Mouse (Mus musculus): Measurements from ENCODE around the gene Slc9a3r1. TPM values are rescaled to one million over a fixed set of nuclear protein-coding genes. Genes with fewer than 3 reads are reported as not detected.

Gene Slc9a3r1
- polyA plus RNA-seq, 1 experiment: 73.8 TPM

- Histone ChIP-seq H3K27ac (ENCODE audit: insufficient read depth, low read length) (no peak overlapping the region), H3K4me3 (ENCODE audit: insufficient read depth, low read length) (no peak overlapping the region), H3K4me1 (ENCODE audit: control insufficient read depth, insufficient read depth, low read length) (no peaks in the 10 kb centered on the region; the same call in 1 of the 2 replicates)
- no peak for TF ChIP-seq POLR2A (IDR thresholded peaks at IDR 0.05; ENCODE audit: extremely low read depth, insufficient read depth, low read length)
- no peak for TF ChIP-seq CTCF (IDR thresholded peaks at IDR 0.05; ENCODE audit: extremely low read depth, insufficient read depth, low read length)
Observed at GRCm38 (mm10) chr11:115219685-115220084, 56.5 kb downstream of the Slc9a3r1 start.

- TF ChIP-seq CTCF (IDR thresholded peaks at IDR 0.05; ENCODE audit: extremely low read depth, insufficient read depth, low read length) (no peak), POLR2A (IDR thresholded peaks at IDR 0.05; ENCODE audit: extremely low read depth, insufficient read depth, low read length) (no peak)
- Histone ChIP-seq H3K4me3 (ENCODE audit: insufficient read depth, low read length) (no peak overlapping the region), H3K4me1 (ENCODE audit: control insufficient read depth, insufficient read depth, low read length) (no peaks in the 10 kb centered on the region; the same call in 1 of the 2 replicates), H3K27ac (ENCODE audit: insufficient read depth, low read length) (no peak overlapping the region)
Observed at GRCm38 (mm10) chr11:115222077-115222476, 58.9 kb downstream of the Slc9a3r1 start.

- H3K4me3 ChIP-seq (ENCODE audit: insufficient read depth, low read length): no peak overlapping the region
- peaks cover 2% of the 10 kb centered on the region; the same call in 1 of the 2 replicates for H3K4me1 ChIP-seq (ENCODE audit: control insufficient read depth, insufficient read depth, low read length)
- TF ChIP-seq CTCF (IDR thresholded peaks at IDR 0.05; ENCODE audit: extremely low read depth, insufficient read depth, low read length): no peak
- no peak for TF ChIP-seq POLR2A (IDR thresholded peaks at IDR 0.05; ENCODE audit: extremely low read depth, insufficient read depth, low read length)
- no peak overlapping the region for H3K27ac ChIP-seq (ENCODE audit: insufficient read depth, low read length)
Observed at GRCm38 (mm10) chr11:115222570-115222969, 59.4 kb downstream of the Slc9a3r1 start.

GRCm38 (mm10) chr11:115223451-115223850 is 60.3 kb downstream of the Slc9a3r1 start:
- H3K4me1 ChIP-seq (ENCODE audit: control insufficient read depth, insufficient read depth, low read length): peaks cover 2% of the 10 kb centered on the region; the same call in 1 of the 2 replicates
- H3K4me3 ChIP-seq (ENCODE audit: insufficient read depth, low read length): no peak overlapping the region
- H3K27ac ChIP-seq (ENCODE audit: insufficient read depth, low read length): no peak overlapping the region
- TF ChIP-seq POLR2A (IDR thresholded peaks at IDR 0.05; ENCODE audit: extremely low read depth, insufficient read depth, low read length) (no peak), CTCF (IDR thresholded peaks at IDR 0.05; ENCODE audit: extremely low read depth, insufficient read depth, low read length) (no peak)

- Histone ChIP-seq H3K4me1 (ENCODE audit: control insufficient read depth, insufficient read depth, low read length) (peaks cover 2% of the 10 kb centered on the region; the same call in 1 of the 2 replicates), H3K4me3 (ENCODE audit: insufficient read depth, low read length) (no peak overlapping the region), H3K27ac (ENCODE audit: insufficient read depth, low read length) (no peak overlapping the region)
- TF ChIP-seq POLR2A (IDR thresholded peaks at IDR 0.05; ENCODE audit: extremely low read depth, insufficient read depth, low read length): no peak
- TF ChIP-seq CTCF (IDR thresholded peaks at IDR 0.05; ENCODE audit: extremely low read depth, insufficient read depth, low read length): no peak
Observed at GRCm38 (mm10) chr11:115223877-115224276, 60.7 kb downstream of the Slc9a3r1 start.

GRCm38 (mm10) chr11:115224889-115225288 is 61.7 kb downstream of the Slc9a3r1 start:
- Histone ChIP-seq H3K27ac (ENCODE audit: insufficient read depth, low read length) (no peak overlapping the region), H3K4me3 (ENCODE audit: insufficient read depth, low read length) (no peak overlapping the region), H3K4me1 (ENCODE audit: control insufficient read depth, insufficient read depth, low read length) (peaks cover 2% of the 10 kb centered on the region; the same call in 1 of the 2 replicates)
- no peak for TF ChIP-seq POLR2A (IDR thresholded peaks at IDR 0.05; ENCODE audit: extremely low read depth, insufficient read depth, low read length)
- peak; percentile 42; the same call in 1 of the 2 replicates for TF ChIP-seq CTCF (IDR thresholded peaks at IDR 0.05; ENCODE audit: extremely low read depth, insufficient read depth, low read length)

GRCm38 (mm10) chr11:115225301-115225700 is 62.2 kb downstream of the Slc9a3r1 start:
- H3K4me3 ChIP-seq (ENCODE audit: insufficient read depth, low read length): no peak overlapping the region
- H3K27ac ChIP-seq (ENCODE audit: insufficient read depth, low read length): no peak overlapping the region
- H3K4me1 ChIP-seq (ENCODE audit: control insufficient read depth, insufficient read depth, low read length): peaks cover 2% of the 10 kb centered on the region; the same call in 1 of the 2 replicates
- TF ChIP-seq CTCF (IDR thresholded peaks at IDR 0.05; ENCODE audit: extremely low read depth, insufficient read depth, low read length) (no peak), POLR2A (IDR thresholded peaks at IDR 0.05; ENCODE audit: extremely low read depth, insufficient read depth, low read length) (no peak)

GRCm38 (mm10) chr11:115226811-115227491 is 63.8 kb downstream of the Slc9a3r1 start:
- Histone ChIP-seq H3K4me1 (ENCODE audit: control insufficient read depth, insufficient read depth, low read length) (peaks cover 2% of the 10 kb centered on the region; the same call in 1 of the 2 replicates), H3K4me3 (ENCODE audit: insufficient read depth, low read length) (no peak overlapping the region), H3K27ac (ENCODE audit: insufficient read depth, low read length) (no peak overlapping the region)
- TF ChIP-seq CTCF (IDR thresholded peaks at IDR 0.05; ENCODE audit: extremely low read depth, insufficient read depth, low read length) (no peak), POLR2A (IDR thresholded peaks at IDR 0.05; ENCODE audit: extremely low read depth, insufficient read depth, low read length) (no peak)

- no peak overlapping the region for H3K4me3 ChIP-seq (ENCODE audit: insufficient read depth, low read length)
- no peak overlapping the region for H3K27ac ChIP-seq (ENCODE audit: insufficient read depth, low read length)
- H3K4me1 ChIP-seq (ENCODE audit: control insufficient read depth, insufficient read depth, low read length): peaks cover 2% of the 10 kb centered on the region; the same call in 1 of the 2 replicates
- TF ChIP-seq POLR2A (IDR thresholded peaks at IDR 0.05; ENCODE audit: extremely low read depth, insufficient read depth, low read length): no peak
Observed at GRCm38 (mm10) chr11:115227640-115228039, 64.5 kb downstream of the Slc9a3r1 start.

- no peak overlapping the region for H3K4me3 ChIP-seq (ENCODE audit: insufficient read depth, low read length)
- TF ChIP-seq POLR2A (IDR thresholded peaks at IDR 0.05; ENCODE audit: extremely low read depth, insufficient read depth, low read length) (no peak), CTCF (IDR thresholded peaks at IDR 0.05; ENCODE audit: extremely low read depth, insufficient read depth, low read length) (no peak)
- no peak overlapping the region for H3K27ac ChIP-seq (ENCODE audit: insufficient read depth, low read length)
- 0 out of 2 replicates have a peak, but pooled peaks cover 2% of the 10 kb centered on the region for H3K4me1 ChIP-seq (ENCODE audit: control insufficient read depth, insufficient read depth, low read length)
Observed at GRCm38 (mm10) chr11:115228430-115228829, 65.3 kb downstream of the Slc9a3r1 start.

Measured in cortical plate, adult 2 months (tissue).